Mouse (Mus musculus) embryonic facial prominence, embryonic 11.5 days (tissue): ENCODE measurements around the gene Snrpc. TPM values are rescaled to one million over a fixed set of nuclear protein-coding genes. Genes with fewer than 3 reads are reported as not detected.

Experiments used
- ATAC-seq: fragments of 200-750 bp; cut with Nextera tagmentation; replicated peaks from 2 replicates; pipeline ENCODE4 v1.8.0; 2017; ENCODE audit warnings: low read depth; ENCODE audit not compliant: insufficient number of reproducible peaks, low FRiP score, low TSS enrichment
- DNase-seq: peaks from one replicate; pipeline ENCODE4 v3.0.0-alpha.2; 2015; ENCODE audit warnings: low spot score
- H3K27ac ChIP-seq: fragments of 300-500 bp; sonication (generic); replicated peaks from 2 replicates; pipeline ENCODE4 v1.5.1; 2014; ENCODE audit warnings: mild to moderate bottlenecking, low read depth, low read length, control low read depth
- H3K27me3 ChIP-seq: fragments of 300-500 bp; sonication (generic); 2 replicates; pipeline ENCODE4 v1.6.1; 2014; ENCODE audit warnings: mild to moderate bottlenecking, low read length, moderate library complexity, mixed read lengths; ENCODE audit not compliant: control insufficient read depth, insufficient read depth
- H3K36me3 ChIP-seq: fragments of 300-500 bp; sonication (generic); replicated peaks from 2 replicates; pipeline ENCODE4 v1.6.1; 2014; ENCODE audit warnings: low read depth, mild to moderate bottlenecking, low read length, moderate library complexity, mixed read lengths; ENCODE audit not compliant: control insufficient read depth, insufficient read depth
- H3K4me1 ChIP-seq: fragments of 300-500 bp; sonication (generic); 2 replicates; pipeline ENCODE4 v1.6.1; 2014; ENCODE audit warnings: low read length, mixed read lengths; ENCODE audit not compliant: control insufficient read depth, insufficient read depth
- H3K4me2 ChIP-seq: fragments of 300-500 bp; sonication (generic); 2 replicates; pipeline ENCODE4 v1.6.1; 2014; ENCODE audit warnings: low read depth, mild to moderate bottlenecking, control low read depth, low read length, moderate library complexity
- H3K4me3 ChIP-seq: fragments of 300-500 bp; sonication (generic); 2 replicates; pipeline ENCODE4 v1.5.1; 2014; ENCODE audit warnings: low read depth, low read length, control low read depth
- H3K9ac ChIP-seq: fragments of 300-500 bp; sonication (generic); replicated peaks from 2 replicates; pipeline ENCODE4 v1.6.1; 2014; ENCODE audit warnings: mild to moderate bottlenecking, control low read depth, low read length
- H3K9me3 ChIP-seq: fragments of 300-500 bp; sonication (generic); replicated peaks from 2 replicates; pipeline ENCODE4 v1.6.1; 2016; ENCODE audit warnings: mild to moderate bottlenecking, low read length, inconsistent platforms, mixed read lengths; ENCODE audit not compliant: control insufficient read depth
- WGBS: fragments of 180-500 bp; shearing (Covaris S2); extraction: QIAGEN DNeasy Blood & Tissue Kit; methylation state at CpG from one replicate; pipeline ENCODE4 v1.1.7; 2014; 5-methylcytosine and 5-hydroxymethylcytosine counted together
- polyA plus RNA-seq: library from polyadenylated mRNA; unstranded; fragments of >200 nt; fragmentation: Nextera tagmentation; extraction: Ambion mirVana; gene quantifications from 2 replicates; pipeline ENCODE4 v1.2.1, GENCODE M21; 2014

The Snrpc gene
- polyA plus RNA-seq, 1 experiment from 2014 or later: 368 TPM

- WGBS: 58% methylated on average over 7 of the region's 7 CpGs
- no peak for ATAC-seq
Measured at GRCm38 (mm10) chr17:27830411-27830810, 7.5 kb upstream of the Snrpc start.

DNA sequence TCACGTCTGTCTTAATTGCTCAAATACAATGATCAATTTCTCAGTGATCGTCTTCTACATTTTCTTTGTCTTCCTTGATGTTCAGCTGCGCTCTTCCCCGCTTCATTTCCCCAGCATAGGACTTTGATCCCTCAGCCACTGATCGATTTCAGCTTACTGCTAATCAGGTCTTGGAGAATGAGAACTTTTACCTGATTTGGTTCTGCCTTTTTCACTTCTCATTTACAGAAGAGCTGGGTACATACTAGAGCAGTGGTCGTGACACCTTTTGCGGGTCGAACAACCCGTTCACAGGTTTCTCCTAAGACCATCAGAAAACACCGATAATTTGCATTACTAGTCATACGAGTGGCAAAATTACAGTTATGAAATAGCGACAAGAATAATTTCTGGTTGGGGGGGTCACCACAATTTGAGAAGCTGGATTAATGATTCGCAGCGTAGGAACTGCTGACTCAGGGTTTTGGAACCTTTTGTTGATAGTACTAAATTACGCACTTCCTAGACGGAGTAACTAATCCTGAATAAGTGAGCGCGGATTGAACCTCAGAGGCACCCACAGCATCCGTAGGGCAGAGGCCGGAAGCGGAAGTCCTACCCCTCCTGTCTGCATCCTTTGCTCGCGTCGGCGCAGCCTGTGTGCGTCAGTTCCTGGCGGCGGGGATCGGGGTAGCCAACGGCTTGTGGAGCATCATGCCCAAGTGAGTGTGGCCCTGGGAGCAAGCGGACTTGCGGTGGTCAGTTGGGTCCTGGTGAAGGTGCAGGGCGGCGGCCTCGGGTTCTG is 1.7 kb downstream of the Snrpc start:
- Histone ChIP-seq H3K9ac (peak overlapping the region; percentile 81), H3K27me3 (no peaks in the 10 kb centered on the region), H3K36me3 (peaks cover 3% of the 10 kb centered on the region; the same call in 1 of the 2 replicates), H3K4me1 (no peaks in the 10 kb centered on the region), H3K27ac (no peak overlapping the region), H3K9me3 (no peaks in the 10 kb centered on the region), H3K4me2 (peak overlapping the region; percentile 63), H3K4me3 (peak overlapping the region; percentile 86)
- peak; percentile 99 for DNase-seq
- 3% methylated on average over 35 of the region's 35 CpGs for WGBS
- ATAC-seq: peak; percentile 95

More at GRCm38 (mm10) chr17:27830411-27830810, 7.5 kb upstream of the Snrpc start:
- Histone ChIP-seq H3K36me3 (no peaks in the 10 kb centered on the region), H3K9ac (no peak overlapping the region), H3K4me3 (no peak overlapping the region), H3K9me3 (no peaks in the 10 kb centered on the region), H3K27ac (no peak overlapping the region), H3K4me2 (no peak overlapping the region), H3K4me1 (no peaks in the 10 kb centered on the region), H3K27me3 (no peaks in the 10 kb centered on the region)
- DNase-seq: no peak

DNA sequence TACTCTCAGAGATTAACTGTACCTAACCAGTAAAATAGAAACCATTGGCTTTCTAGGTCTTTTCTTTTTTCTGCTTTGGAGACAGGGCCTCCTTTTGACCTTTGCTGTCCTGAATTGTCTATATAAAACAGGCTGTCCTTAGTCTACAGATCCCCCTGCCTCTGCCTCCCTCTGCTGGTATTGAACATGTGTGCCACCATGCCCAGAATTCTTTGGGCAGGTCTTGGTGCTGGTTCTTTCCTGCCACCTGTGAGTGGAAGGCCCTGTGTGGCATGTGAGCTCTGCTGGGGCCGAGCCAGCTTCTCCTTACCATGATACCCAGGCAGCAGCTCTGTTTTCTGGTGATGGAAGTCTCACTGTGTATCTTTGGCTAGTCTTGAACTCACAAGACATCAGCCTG is 10.4 kb downstream of the Snrpc start:
- 93% methylated on average over 1 of the region's 1 CpGs for WGBS
- H3K36me3 ChIP-seq: peaks cover 11% of the 10 kb centered on the region

DNA sequence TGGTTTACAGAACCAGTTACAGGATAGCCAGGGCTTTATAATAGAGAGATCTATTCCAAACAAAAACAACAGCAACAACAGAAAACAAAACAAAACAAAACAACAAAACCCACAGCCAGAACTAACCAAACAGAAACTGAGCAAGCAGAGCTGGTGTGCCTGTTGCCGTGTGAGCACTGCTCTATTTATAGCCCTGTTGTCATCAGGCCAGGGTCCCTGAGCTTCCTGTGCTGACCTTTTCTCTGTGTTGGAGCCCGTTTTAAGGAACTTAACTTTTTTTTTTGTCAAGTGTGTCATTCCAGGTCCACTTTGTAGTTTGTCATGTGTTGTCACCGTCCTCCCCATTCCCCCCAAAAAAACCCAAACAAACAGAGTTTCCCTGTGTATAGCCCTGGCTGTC is 13.1 kb downstream of the Snrpc start:
- no peak overlapping the region for H3K27ac ChIP-seq
- peaks cover 6% of the 10 kb centered on the region for H3K36me3 ChIP-seq
- ATAC-seq: no peak

More for the DNA sequence above, 10.4 kb downstream of the Snrpc start:
- Histone ChIP-seq H3K9ac (no peak overlapping the region), H3K9me3 (no peaks in the 10 kb centered on the region), H3K27ac (no peak overlapping the region), H3K4me2 (no peak overlapping the region), H3K27me3 (no peaks in the 10 kb centered on the region), H3K4me1 (no peaks in the 10 kb centered on the region), H3K4me3 (no peak overlapping the region)
- ATAC-seq (no peak), DNase-seq (no peak)

DNA sequence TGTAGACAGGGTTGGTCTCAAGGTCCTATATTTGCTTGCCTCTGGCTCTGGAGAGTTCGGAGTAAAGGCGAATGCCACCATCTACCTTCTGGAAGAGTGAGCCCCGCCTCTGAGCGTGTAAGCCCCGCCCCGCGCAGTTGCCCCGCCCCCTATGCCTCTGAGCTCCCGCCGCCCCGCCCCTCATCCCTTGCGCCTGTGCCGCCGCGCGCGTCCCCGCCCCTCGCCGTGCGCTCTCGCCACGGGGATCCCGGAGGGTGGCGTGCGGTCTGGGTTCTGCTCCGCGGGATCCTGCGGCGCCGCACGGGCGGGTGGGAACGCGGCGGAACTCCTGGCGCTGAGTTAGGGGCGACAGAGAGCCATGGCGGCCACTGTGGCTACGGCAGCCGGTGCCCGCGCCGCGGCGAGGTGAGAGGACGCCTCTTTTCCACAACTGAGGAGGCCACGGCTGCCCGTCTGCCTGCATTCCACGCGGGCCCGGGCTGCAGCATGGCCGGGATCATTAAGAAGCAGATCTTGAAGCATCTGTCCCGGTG is 18.4 kb downstream of the Snrpc start, which contains the start of gene Uhrf1bp1:
Gene Uhrf1bp1, plus strand, starts transcription at position 177 of the 533 bp plus-strand sequence.
- DNase-seq: peak; percentile 91
- Histone ChIP-seq H3K4me1 (peaks cover 6% of the 10 kb centered on the region), H3K36me3 (peaks cover 2% of the 10 kb centered on the region), H3K9me3 (no peaks in the 10 kb centered on the region), H3K27ac (peak within 1 kb of the TSS; percentile 65; the same call in 1 of the 2 replicates), H3K9ac (peak within 1 kb of the TSS; percentile 90), H3K4me3 (peak within 1 kb of the TSS; percentile 93), H3K4me2 (peak within 1 kb of the TSS; percentile 83), H3K27me3 (no peaks in the 10 kb centered on the region)
- peak; percentile 76 for ATAC-seq
- under 1% methylated on average over 53 of the region's 54 CpGs for WGBS

More for the DNA sequence above, 13.1 kb downstream of the Snrpc start:
- H3K27me3 ChIP-seq: no peaks in the 10 kb centered on the region
- H3K9me3 ChIP-seq: no peaks in the 10 kb centered on the region
- H3K4me2 ChIP-seq: no peak overlapping the region
- 73% methylated on average over 3 of the region's 3 CpGs for WGBS
- H3K4me3 ChIP-seq: no peak overlapping the region
- no peak overlapping the region for H3K9ac ChIP-seq
- DNase-seq: no peak
- H3K4me1 ChIP-seq: no peaks in the 10 kb centered on the region

GRCm38 (mm10) chr17:27856798-27857648 is 19.1 kb downstream of the Snrpc start:
- peaks cover 6% of the 10 kb centered on the region for H3K4me1 ChIP-seq
- no peaks in the 10 kb centered on the region for H3K27me3 ChIP-seq
- ATAC-seq: peak; percentile 24
- WGBS: 2% methylated on average over 52 of the region's 52 CpGs
- peak; percentile 65 for DNase-seq
- H3K4me3 ChIP-seq: peak overlapping the region; percentile 93
- peak overlapping the region; percentile 65; the same call in 1 of the 2 replicates for H3K27ac ChIP-seq
- no peaks in the 10 kb centered on the region for H3K9me3 ChIP-seq
- H3K36me3 ChIP-seq: peaks cover 2% of the 10 kb centered on the region
- peak overlapping the region; percentile 90 for H3K9ac ChIP-seq
- peak overlapping the region; percentile 83 for H3K4me2 ChIP-seq

GRCm38 (mm10) chr17:27857649-27858475 is 19.9 kb downstream of the Snrpc start:
- no peak for ATAC-seq
- H3K9ac ChIP-seq: peak overlapping the region; percentile 90
- 51% methylated on average over 11 of the region's 11 CpGs for WGBS

More at GRCm38 (mm10) chr17:27857649-27858475, 19.9 kb downstream of the Snrpc start:
- H3K27me3 ChIP-seq: no peaks in the 10 kb centered on the region
- DNase-seq: no peak
- peak overlapping the region; percentile 83 for H3K4me2 ChIP-seq
- no peaks in the 10 kb centered on the region for H3K36me3 ChIP-seq
- H3K27ac ChIP-seq: no peak overlapping the region
- H3K4me3 ChIP-seq: peak overlapping the region; percentile 93
- H3K9me3 ChIP-seq: no peaks in the 10 kb centered on the region
- peaks cover 6% of the 10 kb centered on the region for H3K4me1 ChIP-seq
